Mouse (Mus musculus) brain, embryonic 14.5 days (tissue): Measurements from ENCODE around the gene Mpzl2.

Experiments used
- CTCF ChIP-seq: fragments of 200-500 bp; IDR thresholded peaks from 2 replicates; pipeline ENCODE4 v1.5.1; 2012; ENCODE audit warnings: inconsistent platforms, mild to moderate bottlenecking, moderate library complexity, borderline replicate concordance; ENCODE audit not compliant: insufficient read depth, insufficient read length; ENCODE audit errors: extremely low read depth
- POLR2A ChIP-seq: fragments of 200-500 bp; IDR thresholded peaks from 2 replicates; pipeline ENCODE4 v1.6.1; 2012; ENCODE audit warnings: mild to moderate bottlenecking, inconsistent platforms, borderline replicate concordance; ENCODE audit not compliant: poor library complexity, insufficient read depth, insufficient read length, severe bottlenecking; ENCODE audit errors: extremely low read depth

- TF ChIP-seq POLR2A: no peak
- no peak for TF ChIP-seq CTCF
Observed at GRCm38 (mm10) chr9:44999776-45000175, 39.8 kb upstream of the Mpzl2 start.
